Mouse (Mus musculus): ENCODE measurements around the gene Rnf169. TPM values are rescaled to one million over a fixed set of nuclear protein-coding genes. Genes with fewer than 3 reads are reported as not detected.

Rnf169 gene
- polyA plus RNA-seq, 1 experiment, result 1.6 TPM

- H3K27ac ChIP-seq (ENCODE audit: control insufficient read depth, insufficient read depth, low read depth, low read length), result no peak overlapping the region
Measured at GRCm38 (mm10) chr7:99971926-99972325, 8.3 kb downstream of the Rnf169 start.

DNA sequence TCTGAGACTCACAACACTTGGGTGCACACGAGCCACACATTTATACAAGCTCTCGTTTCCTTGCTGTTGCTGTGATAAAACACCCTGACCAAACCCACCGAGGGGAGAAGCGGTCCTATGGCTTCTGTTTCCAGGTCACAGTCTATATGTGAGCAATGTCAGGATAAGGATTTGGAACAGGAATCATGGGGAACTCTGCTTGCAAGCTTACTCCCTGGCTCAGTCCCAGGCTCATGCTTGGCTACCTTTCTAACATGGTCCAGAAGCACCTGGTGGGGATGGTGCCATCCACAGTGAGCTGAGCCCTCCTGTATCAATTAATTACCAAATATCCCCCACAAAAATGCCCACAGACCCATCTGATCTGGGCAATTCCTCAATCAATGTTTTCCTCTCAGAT, 11.1 kb downstream of the Rnf169 start:
- no peaks in the 10 kb centered on the region for H3K36me3 ChIP-seq (ENCODE audit: control insufficient read depth, insufficient read depth, low read length)
- TF ChIP-seq POLR2A (IDR thresholded peaks at IDR 0.05; ENCODE audit: control insufficient read depth, low read depth, low read length), result no peak
- no peaks in the 10 kb centered on the region for H3K4me1 ChIP-seq (ENCODE audit: control insufficient read depth, insufficient read depth, low read length)
- no peaks in the 10 kb centered on the region for H3K27me3 ChIP-seq (ENCODE audit: control insufficient read depth, insufficient read depth, low read length)
- H3K4me3 ChIP-seq (ENCODE audit: control insufficient read depth, low read depth, low read length), result no peak overlapping the region
- no peak overlapping the region for H3K27ac ChIP-seq (ENCODE audit: control insufficient read depth, insufficient read depth, low read depth, low read length)

More at GRCm38 (mm10) chr7:99971926-99972325, 8.3 kb downstream of the Rnf169 start:
- Histone ChIP-seq H3K4me1 (ENCODE audit: control insufficient read depth, insufficient read depth, low read length) (no peaks in the 10 kb centered on the region), H3K36me3 (ENCODE audit: control insufficient read depth, insufficient read depth, low read length) (no peaks in the 10 kb centered on the region), H3K27me3 (ENCODE audit: control insufficient read depth, insufficient read depth, low read length) (no peaks in the 10 kb centered on the region), H3K4me3 (ENCODE audit: control insufficient read depth, low read depth, low read length) (no peak overlapping the region)
- TF ChIP-seq POLR2A (IDR thresholded peaks at IDR 0.05; ENCODE audit: control insufficient read depth, low read depth, low read length) (no peak), CTCF (IDR thresholded peaks at IDR 0.05; ENCODE audit: control insufficient read depth, insufficient read depth, insufficient replicate concordance, low read depth, low read length) (no peak)

- H3K4me3 ChIP-seq (ENCODE audit: control insufficient read depth, low read depth, low read length), result no peak overlapping the region
- H3K27ac ChIP-seq (ENCODE audit: control insufficient read depth, insufficient read depth, low read depth, low read length), result peak overlapping the region; percentile 32; the same call in 1 of the 2 replicates
- no peak for TF ChIP-seq POLR2A (IDR thresholded peaks at IDR 0.05; ENCODE audit: control insufficient read depth, low read depth, low read length)
- TF ChIP-seq CTCF (IDR thresholded peaks at IDR 0.05; ENCODE audit: control insufficient read depth, insufficient read depth, insufficient replicate concordance, low read depth, low read length), result no peak
- H3K4me1 ChIP-seq (ENCODE audit: control insufficient read depth, insufficient read depth, low read length), result 0 out of 2 replicates have a peak, but pooled peaks cover 3% of the 10 kb centered on the region
- H3K27me3 ChIP-seq (ENCODE audit: control insufficient read depth, insufficient read depth, low read length), result no peaks in the 10 kb centered on the region
- H3K36me3 ChIP-seq (ENCODE audit: control insufficient read depth, insufficient read depth, low read length), result no peaks in the 10 kb centered on the region
Measured at GRCm38 (mm10) chr7:99966011-99966721, 14.1 kb downstream of the Rnf169 start.

GRCm38 (mm10) chr7:99965020-99965841, 15.0 kb downstream of the Rnf169 start:
- 0 out of 2 replicates have a peak, but pooled peaks cover 3% of the 10 kb centered on the region for H3K4me1 ChIP-seq (ENCODE audit: control insufficient read depth, insufficient read depth, low read length)
- TF ChIP-seq CTCF (IDR thresholded peaks at IDR 0.05; ENCODE audit: control insufficient read depth, insufficient read depth, insufficient replicate concordance, low read depth, low read length) (no peak), POLR2A (IDR thresholded peaks at IDR 0.05; ENCODE audit: control insufficient read depth, low read depth, low read length) (no peak)
- no peak overlapping the region for H3K4me3 ChIP-seq (ENCODE audit: control insufficient read depth, low read depth, low read length)
- H3K27me3 ChIP-seq (ENCODE audit: control insufficient read depth, insufficient read depth, low read length), result no peaks in the 10 kb centered on the region
- H3K27ac ChIP-seq (ENCODE audit: control insufficient read depth, insufficient read depth, low read depth, low read length), result peak overlapping the region; percentile 39; the same call in 1 of the 2 replicates
- no peaks in the 10 kb centered on the region for H3K36me3 ChIP-seq (ENCODE audit: control insufficient read depth, insufficient read depth, low read length)

DNA sequence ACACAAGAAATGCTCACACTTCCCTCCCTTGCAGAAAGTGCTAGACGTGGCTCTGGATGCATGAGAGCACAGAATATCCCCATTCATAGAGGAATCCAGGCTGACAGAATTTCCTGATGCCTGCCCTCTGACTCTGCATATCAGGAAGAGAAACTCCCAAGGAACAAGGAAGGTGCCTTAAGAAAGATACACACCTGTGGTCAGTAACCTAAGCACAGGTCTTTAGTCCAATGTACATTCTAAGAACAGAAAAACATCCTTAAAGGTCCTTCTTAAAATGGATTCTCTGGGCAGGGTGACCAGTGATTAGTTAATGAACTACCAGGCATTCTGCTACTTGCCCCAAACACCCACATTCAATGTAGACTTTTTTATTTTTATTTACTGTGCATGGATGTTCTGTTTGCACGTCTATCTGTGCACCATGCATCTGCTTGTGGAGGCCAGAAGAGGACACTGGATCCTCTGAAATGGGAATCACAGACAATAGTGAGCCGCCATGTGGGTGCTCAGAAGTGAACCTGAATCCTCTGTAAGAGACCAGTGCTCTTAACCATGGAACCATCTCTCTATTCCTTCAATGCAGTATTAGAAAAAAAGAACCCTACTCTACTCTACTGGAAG, 16.9 kb downstream of the Rnf169 start:
- Histone ChIP-seq H3K27me3 (ENCODE audit: control insufficient read depth, insufficient read depth, low read length) (no peaks in the 10 kb centered on the region), H3K27ac (ENCODE audit: control insufficient read depth, insufficient read depth, low read depth, low read length) (peak overlapping the region; percentile 49; the same call in 1 of the 2 replicates), H3K36me3 (ENCODE audit: control insufficient read depth, insufficient read depth, low read length) (no peaks in the 10 kb centered on the region), H3K4me1 (ENCODE audit: control insufficient read depth, insufficient read depth, low read length) (0 out of 2 replicates have a peak, but pooled peaks cover 3% of the 10 kb centered on the region), H3K4me3 (ENCODE audit: control insufficient read depth, low read depth, low read length) (no peak overlapping the region)
- no peak for TF ChIP-seq CTCF (IDR thresholded peaks at IDR 0.05; ENCODE audit: control insufficient read depth, insufficient read depth, insufficient replicate concordance, low read depth, low read length)
- TF ChIP-seq POLR2A (IDR thresholded peaks at IDR 0.05; ENCODE audit: control insufficient read depth, low read depth, low read length), result no peak

DNA sequence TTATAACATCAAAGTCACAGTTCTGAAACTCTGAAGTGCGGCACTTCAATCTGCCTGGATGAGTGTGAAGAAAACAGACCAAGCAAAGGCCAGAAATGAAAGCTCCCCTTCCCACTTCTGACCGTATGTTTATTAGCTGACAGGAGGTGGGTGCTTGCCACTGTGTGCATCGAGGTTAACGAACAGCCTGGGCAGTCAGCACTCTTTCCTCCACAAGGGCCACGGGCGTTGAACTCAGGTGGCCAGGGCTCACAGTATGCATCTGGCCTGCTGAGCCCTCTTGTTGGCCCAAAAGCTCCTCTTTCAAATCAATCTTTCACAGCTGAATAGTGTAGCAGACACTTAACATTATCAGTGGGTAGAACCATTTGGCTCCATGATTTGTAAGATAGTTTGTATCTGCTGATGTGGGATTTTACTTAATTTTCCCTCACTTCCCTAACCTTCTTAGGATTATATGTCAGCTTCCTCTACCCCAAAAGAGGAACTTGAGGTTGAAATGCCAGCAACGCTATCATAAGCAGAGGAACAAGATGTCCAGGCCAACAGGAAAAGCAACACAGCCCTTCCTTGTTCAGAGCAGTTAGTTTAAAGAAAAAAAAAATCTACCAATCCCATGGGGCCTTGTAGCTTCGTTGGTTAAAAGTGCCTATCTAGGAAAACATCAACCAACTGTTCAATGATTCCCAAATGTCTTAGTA, 17.6 kb downstream of the Rnf169 start:
- Histone ChIP-seq H3K4me3 (ENCODE audit: control insufficient read depth, low read depth, low read length) (no peak overlapping the region), H3K36me3 (ENCODE audit: control insufficient read depth, insufficient read depth, low read length) (no peaks in the 10 kb centered on the region), H3K4me1 (ENCODE audit: control insufficient read depth, insufficient read depth, low read length) (0 out of 2 replicates have a peak, but pooled peaks cover 3% of the 10 kb centered on the region), H3K27me3 (ENCODE audit: control insufficient read depth, insufficient read depth, low read length) (no peaks in the 10 kb centered on the region), H3K27ac (ENCODE audit: control insufficient read depth, insufficient read depth, low read depth, low read length) (peak overlapping the region; percentile 76)
- TF ChIP-seq CTCF (IDR thresholded peaks at IDR 0.05; ENCODE audit: control insufficient read depth, insufficient read depth, insufficient replicate concordance, low read depth, low read length), result no peak
- no peak for TF ChIP-seq POLR2A (IDR thresholded peaks at IDR 0.05; ENCODE audit: control insufficient read depth, low read depth, low read length)
